Mouse (Mus musculus) ES-Bruce4 (cell line): ENCODE data around the gene Ankle2. TPM values are rescaled to one million over a fixed set of nuclear protein-coding genes. Genes with fewer than 3 reads are reported as not detected.

Experiments
- H3K27ac ChIP-seq: 2 replicates; pipeline ENCODE4 v1.5.1; 2012; ENCODE audit warnings: low read length, inconsistent platforms; ENCODE audit not compliant: insufficient read depth
- H3K27me3 ChIP-seq: 2 replicates; pipeline ENCODE4 v1.6.1; 2012; ENCODE audit warnings: mild to moderate bottlenecking, low read length, inconsistent platforms; ENCODE audit not compliant: control insufficient read depth, poor library complexity, insufficient read depth, severe bottlenecking
- H3K36me3 ChIP-seq: 2 replicates; pipeline ENCODE4 v1.6.1; 2012; ENCODE audit warnings: inconsistent platforms, mild to moderate bottlenecking, low read length, moderate library complexity; ENCODE audit not compliant: control insufficient read depth, poor library complexity, insufficient read depth, severe bottlenecking
- H3K4me1 ChIP-seq: one replicate; pipeline ENCODE4 v1.8.1; 2011; ENCODE audit warnings: low read length; ENCODE audit not compliant: control insufficient read depth, insufficient read depth
- H3K4me3 ChIP-seq: 2 replicates; pipeline ENCODE4 v1.5.1; 2011; ENCODE audit warnings: low read depth, mild to moderate bottlenecking, low read length
- H3K9ac ChIP-seq: 2 replicates; pipeline ENCODE4 v1.6.1; 2012; ENCODE audit warnings: low read depth, mild to moderate bottlenecking, inconsistent platforms; ENCODE audit not compliant: poor library complexity, severe bottlenecking
- H3K9me3 ChIP-seq: replicated peaks from 2 replicates; pipeline ENCODE4 v1.6.1; 2012; ENCODE audit warnings: mild to moderate bottlenecking, low read length, inconsistent platforms; ENCODE audit not compliant: control insufficient read depth, poor library complexity, insufficient read depth, severe bottlenecking
- CTCF ChIP-seq: IDR thresholded peaks from one replicate; pipeline ENCODE4 v1.8.1; 2011; ENCODE audit warnings: low read depth, low read length
- EP300 ChIP-seq: IDR thresholded peaks from 2 replicates; pipeline ENCODE4 v1.6.1; 2011; ENCODE audit warnings: low read depth, low read length; ENCODE audit not compliant: insufficient read depth
- POLR2A ChIP-seq: IDR thresholded peaks from one replicate; pipeline ENCODE4 v1.8.1; 2011; ENCODE audit warnings: low read length; ENCODE audit not compliant: insufficient read depth
- polyA plus RNA-seq: library from polyadenylated mRNA; stranded (reverse); fragments of >200 nt; gene quantifications from 2 replicates; pipeline ENCODE4 v1.2.4, GENCODE M21; 2011; ENCODE audit warnings: low read depth; ENCODE audit not compliant: missing spikeins, insufficient read depth, insufficient read length

Gene Ankle2
- polyA plus RNA-seq, 1 experiment = 52.3 TPM

- Histone ChIP-seq H3K4me1 (no peaks in the 10 kb centered on the region), H3K9me3 (no peaks in the 10 kb centered on the region), H3K27me3 (no peaks in the 10 kb centered on the region), H3K36me3 (peaks cover 17% of the 10 kb centered on the region), H3K4me3 (no peak overlapping the region), H3K9ac (no peak overlapping the region), H3K27ac (no peak overlapping the region)
- no peak for TF ChIP-seq CTCF
- no peak for TF ChIP-seq POLR2A
- no peak for TF ChIP-seq EP300
Observed at GRCm38 (mm10) chr5:110232346-110232745, 1.5 kb downstream of the Ankle2 start.

GRCm38 (mm10) chr5:110244091-110244490, 13.3 kb downstream of the Ankle2 start:
- no peak overlapping the region for H3K27ac ChIP-seq
- no peaks in the 10 kb centered on the region for H3K9me3 ChIP-seq
- TF ChIP-seq POLR2A = no peak
- TF ChIP-seq CTCF = no peak
- TF ChIP-seq EP300 = no peak
- H3K36me3 ChIP-seq = peaks cover 63% of the 10 kb centered on the region
- no peaks in the 10 kb centered on the region for H3K27me3 ChIP-seq
- H3K9ac ChIP-seq = no peak overlapping the region
- H3K4me3 ChIP-seq = no peak overlapping the region
- no peaks in the 10 kb centered on the region for H3K4me1 ChIP-seq

- peaks cover 33% of the 10 kb centered on the region for H3K36me3 ChIP-seq
- H3K27me3 ChIP-seq = no peaks in the 10 kb centered on the region
- H3K9me3 ChIP-seq = no peaks in the 10 kb centered on the region
- no peak overlapping the region for H3K4me3 ChIP-seq
- no peaks in the 10 kb centered on the region for H3K4me1 ChIP-seq
- no peak overlapping the region for H3K27ac ChIP-seq
- no peak for TF ChIP-seq EP300
- TF ChIP-seq POLR2A = no peak
- TF ChIP-seq CTCF = no peak
- no peak overlapping the region for H3K9ac ChIP-seq
Observed at GRCm38 (mm10) chr5:110266941-110267340, 36.1 kb downstream of the Ankle2 start.

- H3K27me3 ChIP-seq = no peaks in the 10 kb centered on the region
- H3K9ac ChIP-seq = peak within 1 kb of the TSS; percentile 84
- H3K27ac ChIP-seq = no peak within 1 kb of the TSS
- no peaks in the 10 kb centered on the region for H3K4me1 ChIP-seq
- TF ChIP-seq CTCF (peak; percentile 71), EP300 (no peak), POLR2A (peak; percentile 53)
- H3K4me3 ChIP-seq = peak within 1 kb of the TSS; percentile 100
- no peaks in the 10 kb centered on the region for H3K9me3 ChIP-seq
- H3K36me3 ChIP-seq = peaks cover 30% of the 10 kb centered on the region
Observed at GRCm38 (mm10) chr5:110269141-110270101, 38.6 kb downstream of the Ankle2 start, which contains the start of gene Pgam5. TSS of gene Pgam5 (minus strand) at chr5:110269913.

GRCm38 (mm10) chr5:110270242-110270641, 39.4 kb downstream of the Ankle2 start:
- Histone ChIP-seq H3K4me1 (no peaks in the 10 kb centered on the region), H3K27me3 (no peaks in the 10 kb centered on the region), H3K27ac (no peak overlapping the region), H3K9me3 (no peaks in the 10 kb centered on the region), H3K9ac (no peak overlapping the region), H3K36me3 (peaks cover 22% of the 10 kb centered on the region), H3K4me3 (no peak overlapping the region)
- TF ChIP-seq EP300 = no peak
- no peak for TF ChIP-seq CTCF
- TF ChIP-seq POLR2A = no peak

GRCm38 (mm10) chr5:110274147-110274546, 43.3 kb downstream of the Ankle2 start:
- H3K9me3 ChIP-seq = no peaks in the 10 kb centered on the region
- TF ChIP-seq EP300 = no peak
- no peak overlapping the region for H3K9ac ChIP-seq
- no peak overlapping the region for H3K27ac ChIP-seq
- H3K36me3 ChIP-seq = no peaks in the 10 kb centered on the region
- no peaks in the 10 kb centered on the region for H3K27me3 ChIP-seq
- H3K4me1 ChIP-seq = no peaks in the 10 kb centered on the region
- no peak overlapping the region for H3K4me3 ChIP-seq
